Mouse (Mus musculus) ovary, postnatal 14 days (tissue): ENCODE data around the gene Hoxb4.

Source experiments
- DNase-seq: peaks from one replicate; pipeline ENCODE4 v3.0.0; 2022; ENCODE audit warnings: low spot score

Gene Hoxb4

GRCm38 (mm10) chr11:96350341-96350624 lies 32.2 kb downstream of the Hoxb4 start, which contains the start of gene Hoxb2:
Hoxb2 (plus strand) TSS chr11:96350525.
- no peak for DNase-seq

GRCm38 (mm10) chr11:96350791-96351190 lies 32.7 kb downstream of the Hoxb4 start:
- no peak for DNase-seq

GRCm38 (mm10) chr11:96351312-96351711 lies 33.2 kb downstream of the Hoxb4 start:
- no peak for DNase-seq

- no peak for DNase-seq
Observed at GRCm38 (mm10) chr11:96351831-96352230, 33.8 kb downstream of the Hoxb4 start.

- DNase-seq: no peak
Observed at GRCm38 (mm10) chr11:96352691-96353521, 34.8 kb downstream of the Hoxb4 start.

GRCm38 (mm10) chr11:96353522-96353841 lies 35.4 kb downstream of the Hoxb4 start:
- no peak for DNase-seq

GRCm38 (mm10) chr11:96353939-96354338 lies 35.9 kb downstream of the Hoxb4 start:
- no peak for DNase-seq

- no peak for DNase-seq
Observed at GRCm38 (mm10) chr11:96354376-96354775, 36.3 kb downstream of the Hoxb4 start.

GRCm38 (mm10) chr11:96354801-96355311 lies 36.8 kb downstream of the Hoxb4 start:
- DNase-seq: no peak

- no peak for DNase-seq
Observed at GRCm38 (mm10) chr11:96363807-96364206, 45.7 kb downstream of the Hoxb4 start.

GRCm38 (mm10) chr11:96365441-96366091 lies 47.5 kb downstream of the Hoxb4 start, which contains the start of gene Hoxb1:
Hoxb1 (plus strand) TSS chr11:96365752.
- DNase-seq: no peak

GRCm38 (mm10) chr11:96366092-96367041 lies 48.3 kb downstream of the Hoxb4 start:
- no peak for DNase-seq

- DNase-seq: no peak
Observed at GRCm38 (mm10) chr11:96367141-96367540, 49.1 kb downstream of the Hoxb4 start.

GRCm38 (mm10) chr11:96368686-96369085 lies 50.6 kb downstream of the Hoxb4 start:
- no peak for DNase-seq

GRCm38 (mm10) chr11:96369140-96369539 lies 51.1 kb downstream of the Hoxb4 start:
- no peak for DNase-seq
